Mouse (Mus musculus): Measurements from ENCODE around the gene Nlrc5. TPM values are rescaled to one million over a fixed set of nuclear protein-coding genes. Genes with fewer than 3 reads are reported as not detected.
A peak's percentile ranks its signal among the peaks of the same experiment; 100 is the strongest.

The Nlrc5 gene
- polyA plus RNA-seq, 1 experiment, result 5.0 TPM

DNA sequence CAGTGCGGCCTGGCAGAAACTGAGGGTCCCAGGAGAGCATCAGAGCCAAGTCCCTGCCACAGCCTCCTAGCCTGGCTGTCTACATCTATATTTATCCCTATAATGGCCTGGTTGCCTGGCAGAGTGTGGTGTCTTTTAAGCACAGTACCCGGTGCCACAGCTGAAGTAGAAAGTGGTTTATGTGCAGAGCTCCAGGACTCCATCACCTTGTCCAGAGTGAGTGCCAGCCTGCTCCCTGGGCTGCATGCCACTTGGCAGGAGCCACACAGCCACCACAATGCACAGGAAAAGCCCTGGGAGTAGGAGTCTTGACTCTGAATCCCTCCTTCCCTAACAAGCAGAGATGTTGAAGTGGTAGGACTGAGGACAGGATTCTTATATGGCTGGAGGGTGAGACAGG is 103.3 kb downstream of the Nlrc5 start:
- peaks cover 4% of the 10 kb centered on the region; the same call in 1 of the 2 replicates for H3K4me1 ChIP-seq (ENCODE audit: control insufficient read depth, insufficient read depth, insufficient read length, low read length)
- H3K27ac ChIP-seq (replicated peaks; ENCODE audit: low read depth, low read length), result no peak overlapping the region
- no peak overlapping the region for H3K4me3 ChIP-seq (ENCODE audit: insufficient read depth, low read depth, low read length)

DNA sequence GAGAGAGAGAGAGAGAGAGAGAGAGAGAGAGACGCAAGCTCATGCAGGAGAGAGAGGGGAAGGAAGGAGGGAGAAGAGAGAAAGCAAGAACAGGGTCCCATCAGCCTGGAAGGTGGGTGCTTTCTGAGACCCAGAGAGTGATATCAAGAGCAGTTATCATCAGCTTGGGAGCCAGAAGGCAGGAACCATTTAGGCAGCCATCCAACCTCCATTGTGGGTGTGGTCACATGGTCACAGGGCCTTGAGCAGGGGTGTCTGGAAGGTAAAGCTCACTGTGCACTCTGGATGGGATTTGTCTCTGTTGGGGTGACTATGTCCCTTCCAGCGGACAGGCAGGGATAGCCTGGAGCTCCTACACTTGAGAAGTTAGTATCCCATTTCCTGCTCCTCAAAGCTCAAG is 105.9 kb downstream of the Nlrc5 start:
- Histone ChIP-seq H3K4me1 (ENCODE audit: control insufficient read depth, insufficient read depth, insufficient read length, low read length) (peaks cover 4% of the 10 kb centered on the region; the same call in 1 of the 2 replicates), H3K27ac (replicated peaks; ENCODE audit: low read depth, low read length) (no peak overlapping the region)

GRCm38 (mm10) chr8:94540889-94541795 is 107.0 kb downstream of the Nlrc5 start:
- Histone ChIP-seq H3K4me1 (ENCODE audit: control insufficient read depth, insufficient read depth, insufficient read length, low read length) (peaks cover 3% of the 10 kb centered on the region; the same call in 1 of the 2 replicates), H3K4me3 (ENCODE audit: insufficient read depth, low read depth, low read length) (no peak overlapping the region), H3K27ac (replicated peaks; ENCODE audit: low read depth, low read length) (no peak overlapping the region)

More for the DNA sequence above, 105.9 kb downstream of the Nlrc5 start:
- no peak overlapping the region for H3K4me3 ChIP-seq (ENCODE audit: insufficient read depth, low read depth, low read length)

GRCm38 (mm10) chr8:94543981-94544380 is 109.8 kb downstream of the Nlrc5 start:
- no peak overlapping the region for H3K4me3 ChIP-seq (ENCODE audit: insufficient read depth, low read depth, low read length)
- H3K4me1 ChIP-seq (ENCODE audit: control insufficient read depth, insufficient read depth, insufficient read length, low read length), result peaks cover 3% of the 10 kb centered on the region
- no peak overlapping the region for H3K27ac ChIP-seq (replicated peaks; ENCODE audit: low read depth, low read length)

DNA sequence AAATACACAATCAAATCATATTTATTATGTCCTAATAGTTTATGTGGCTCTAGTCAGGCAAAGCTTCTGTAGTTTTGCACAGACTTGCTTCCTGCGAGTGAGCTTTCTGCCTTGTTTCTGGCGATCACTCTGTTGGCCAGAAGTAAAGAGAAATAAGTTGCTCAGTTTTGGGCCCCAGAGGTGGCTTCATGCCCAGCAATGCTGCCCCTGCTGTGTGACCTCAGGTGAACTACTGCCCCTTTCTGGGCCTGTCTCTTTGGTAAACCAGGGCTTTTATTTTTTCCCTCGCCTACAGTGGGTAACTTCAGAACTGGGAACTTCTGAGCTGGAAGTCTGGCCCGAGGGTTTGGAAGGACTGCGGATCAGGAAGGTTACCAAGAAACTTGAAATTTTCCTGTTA is 114.9 kb downstream of the Nlrc5 start:
- Histone ChIP-seq H3K4me3 (ENCODE audit: insufficient read depth, low read depth, low read length) (no peak overlapping the region), H3K27ac (replicated peaks; ENCODE audit: low read depth, low read length) (peak overlapping the region; percentile 31), H3K4me1 (ENCODE audit: control insufficient read depth, insufficient read depth, insufficient read length, low read length) (peaks cover 3% of the 10 kb centered on the region)

GRCm38 (mm10) chr8:94549482-94549881 is 115.3 kb downstream of the Nlrc5 start:
- no peak overlapping the region for H3K4me3 ChIP-seq (ENCODE audit: insufficient read depth, low read depth, low read length)
- peak overlapping the region; percentile 35 for H3K27ac ChIP-seq (replicated peaks; ENCODE audit: low read depth, low read length)
- peaks cover 3% of the 10 kb centered on the region for H3K4me1 ChIP-seq (ENCODE audit: control insufficient read depth, insufficient read depth, insufficient read length, low read length)

DNA sequence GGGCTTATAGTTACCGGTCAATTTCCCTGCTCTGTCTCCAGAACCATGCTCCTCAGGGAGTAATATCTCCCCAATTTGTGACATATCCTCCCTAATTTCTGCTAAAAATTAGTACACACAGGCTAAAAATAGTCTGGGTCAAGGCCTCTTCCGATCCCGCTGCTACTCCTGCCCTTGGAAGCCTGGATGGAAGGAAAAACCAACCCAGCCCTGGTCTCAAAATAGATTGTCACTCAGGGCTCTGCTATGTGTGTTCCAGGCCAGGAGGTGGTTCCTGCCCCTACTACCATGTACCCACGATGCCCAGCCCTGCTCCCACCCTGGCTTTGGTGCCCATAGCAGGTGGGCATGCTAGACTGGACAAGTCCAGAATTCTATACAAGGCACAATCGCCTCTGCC is 115.8 kb downstream of the Nlrc5 start:
- H3K4me3 ChIP-seq (ENCODE audit: insufficient read depth, low read depth, low read length), result no peak overlapping the region
- H3K27ac ChIP-seq (replicated peaks; ENCODE audit: low read depth, low read length), result peak overlapping the region; percentile 35; the same call in 1 of the 2 replicates
- peaks cover 3% of the 10 kb centered on the region for H3K4me1 ChIP-seq (ENCODE audit: control insufficient read depth, insufficient read depth, insufficient read length, low read length)

GRCm38 (mm10) chr8:94551471-94552422 is 117.6 kb downstream of the Nlrc5 start:
- H3K27ac ChIP-seq (replicated peaks; ENCODE audit: low read depth, low read length), result no peak overlapping the region
- no peak overlapping the region for H3K4me3 ChIP-seq (ENCODE audit: insufficient read depth, low read depth, low read length)
- H3K4me1 ChIP-seq (ENCODE audit: control insufficient read depth, insufficient read depth, insufficient read length, low read length), result peaks cover 3% of the 10 kb centered on the region

DNA sequence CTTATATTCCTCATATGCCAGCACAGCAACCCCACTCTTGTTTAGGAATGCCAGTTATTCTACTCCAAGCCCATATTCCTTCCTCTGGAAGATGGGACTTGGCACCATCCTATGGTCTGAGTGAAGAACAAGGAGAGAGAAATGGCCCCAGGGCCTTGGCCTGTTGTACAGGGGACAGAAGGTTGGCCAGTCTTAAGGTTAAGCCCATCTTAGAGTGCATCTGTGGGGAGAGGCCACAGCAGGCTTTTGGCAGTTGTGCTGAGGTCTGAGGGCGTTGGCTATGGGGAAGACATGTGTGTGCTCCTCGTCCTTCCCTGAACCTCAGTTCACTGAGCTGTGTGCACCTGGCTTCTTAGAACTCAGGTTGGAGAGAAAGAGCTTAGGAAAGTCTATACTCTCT is 118.5 kb downstream of the Nlrc5 start:
- H3K4me3 ChIP-seq (ENCODE audit: insufficient read depth, low read depth, low read length), result no peak overlapping the region

DNA sequence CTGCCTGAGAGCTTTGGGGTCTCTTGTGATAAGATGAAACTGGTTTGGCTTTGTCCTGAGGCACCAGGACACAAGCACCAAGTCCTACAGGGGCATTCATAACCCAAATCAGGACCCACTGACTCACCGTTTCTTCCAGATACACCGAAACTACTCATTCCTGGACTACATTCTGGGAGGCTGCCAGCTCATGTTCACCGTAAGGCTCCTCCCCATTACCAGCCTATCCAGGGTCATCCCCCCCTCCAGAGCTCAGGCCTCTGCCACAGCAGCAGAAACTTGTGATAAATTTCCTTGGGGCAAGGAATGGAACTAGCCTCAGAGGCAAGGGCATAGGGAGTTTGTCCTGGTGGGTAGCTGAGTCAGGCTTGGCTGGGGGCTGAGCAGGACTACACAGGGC is 123.1 kb downstream of the Nlrc5 start:
- Histone ChIP-seq H3K4me1 (ENCODE audit: control insufficient read depth, insufficient read depth, insufficient read length, low read length) (no peaks in the 10 kb centered on the region), H3K4me3 (ENCODE audit: insufficient read depth, low read depth, low read length) (no peak overlapping the region), H3K27ac (replicated peaks; ENCODE audit: low read depth, low read length) (no peak overlapping the region)

More for the DNA sequence above, 118.5 kb downstream of the Nlrc5 start:
- Histone ChIP-seq H3K4me1 (ENCODE audit: control insufficient read depth, insufficient read depth, insufficient read length, low read length) (peaks cover 3% of the 10 kb centered on the region), H3K27ac (replicated peaks; ENCODE audit: low read depth, low read length) (no peak overlapping the region)

GRCm38 (mm10) chr8:94561256-94561655 is 127.1 kb downstream of the Nlrc5 start:
- Histone ChIP-seq H3K4me1 (ENCODE audit: control insufficient read depth, insufficient read depth, insufficient read length, low read length) (no peaks in the 10 kb centered on the region), H3K4me3 (ENCODE audit: insufficient read depth, low read depth, low read length) (no peak overlapping the region), H3K27ac (replicated peaks; ENCODE audit: low read depth, low read length) (no peak overlapping the region)

DNA sequence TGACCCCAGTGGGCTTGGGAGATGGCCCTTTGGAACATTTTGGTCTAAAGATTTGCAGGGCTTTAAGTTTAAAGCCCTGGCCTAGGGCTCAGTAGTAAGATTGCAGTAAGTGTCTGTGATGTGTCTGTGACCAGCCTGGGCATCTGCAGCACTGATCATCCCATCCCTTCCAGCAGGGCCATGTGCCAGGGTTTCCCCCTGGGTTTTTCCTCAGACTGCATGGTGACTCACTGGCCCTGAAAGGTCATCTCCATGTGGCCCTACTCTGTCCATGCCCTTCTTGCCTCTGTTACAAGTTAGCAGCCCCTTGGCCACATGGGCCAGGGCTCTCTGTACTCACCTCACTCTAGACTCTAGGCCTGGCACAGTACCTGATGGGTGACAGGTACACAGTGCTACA is 130.3 kb downstream of the Nlrc5 start:
- no peaks in the 10 kb centered on the region for H3K4me1 ChIP-seq (ENCODE audit: control insufficient read depth, insufficient read depth, insufficient read length, low read length)
- no peak overlapping the region for H3K4me3 ChIP-seq (ENCODE audit: insufficient read depth, low read depth, low read length)
- H3K27ac ChIP-seq (replicated peaks; ENCODE audit: low read depth, low read length), result no peak overlapping the region

DNA sequence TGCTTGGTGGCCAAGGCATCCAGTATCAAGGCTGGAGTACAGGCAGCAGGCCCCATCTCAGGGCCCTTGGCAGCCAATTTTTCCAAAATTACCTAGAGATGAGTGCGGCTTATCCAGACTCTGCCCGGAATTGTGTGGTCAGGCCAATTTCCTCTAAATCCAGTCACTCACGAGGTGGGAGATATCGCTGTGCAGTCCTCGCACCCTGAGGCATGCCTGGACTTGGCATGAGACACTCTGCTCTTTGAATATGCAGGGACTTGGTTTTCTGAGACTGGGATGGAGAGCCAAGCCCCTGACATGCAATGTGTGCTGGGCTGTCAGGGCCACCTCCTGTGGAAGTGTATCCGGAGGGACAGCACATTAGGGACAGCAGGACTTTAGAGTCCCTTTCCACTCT is 131.9 kb downstream of the Nlrc5 start:
- H3K4me1 ChIP-seq (ENCODE audit: control insufficient read depth, insufficient read depth, insufficient read length, low read length), result no peaks in the 10 kb centered on the region
- H3K4me3 ChIP-seq (ENCODE audit: insufficient read depth, low read depth, low read length), result no peak overlapping the region
- H3K27ac ChIP-seq (replicated peaks; ENCODE audit: low read depth, low read length), result no peak overlapping the region

- no peak overlapping the region for H3K4me3 ChIP-seq (ENCODE audit: insufficient read depth, low read depth, low read length)
- H3K4me1 ChIP-seq (ENCODE audit: control insufficient read depth, insufficient read depth, insufficient read length, low read length), result no peaks in the 10 kb centered on the region
- no peak overlapping the region for H3K27ac ChIP-seq (replicated peaks; ENCODE audit: low read depth, low read length)
Observed at GRCm38 (mm10) chr8:94566446-94567158, 132.4 kb downstream of the Nlrc5 start.

Measured in brown adipose tissue, adult 24 weeks (tissue).